ENCODE assay signal across 9 mouse cellular contexts in the genomic region with DNA sequence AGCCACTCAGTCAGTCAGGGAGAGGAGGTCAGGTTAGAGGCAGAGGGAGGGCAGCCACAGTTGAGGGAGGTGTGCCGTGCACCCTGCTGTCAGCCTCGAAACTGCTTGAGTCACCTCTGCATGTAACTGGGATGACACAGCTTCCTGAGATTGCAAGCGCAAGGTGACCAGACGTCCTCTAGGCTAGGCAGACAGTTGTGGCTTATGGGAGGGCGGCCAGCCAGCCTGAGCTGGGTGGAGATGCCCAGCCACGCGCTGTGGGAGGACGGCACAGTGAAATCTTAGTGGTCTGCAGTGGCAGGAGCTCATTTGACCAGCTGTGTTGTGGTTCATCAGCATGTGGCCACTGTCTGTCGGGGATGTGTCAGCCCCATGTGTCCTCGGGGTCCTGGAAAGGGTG. TPM values are rescaled to one million over a fixed set of nuclear protein-coding genes. Genes with fewer than 3 reads are reported as not detected.
DNase-seq lines count a peak whose midpoint lies in the region; ATAC-seq and TF ChIP-seq lines count a peak whose summit lies in the region.
"Had no signal": no experiment of that assay in that cellular context is flagged by ENCODE, and none has a peak within 500 bp of the region (broad histone marks: within the 10 kb centered on the region; RNA-seq: fewer than 3 reads in every experiment).

No protein-coding gene starts in this region.

- H3K9me3 ChIP-seq in hindbrain, embryonic 13.5 days, result no peaks in the 10 kb centered on the region
- no peaks in the 10 kb centered on the region for H3K9me3 ChIP-seq in hindbrain, embryonic 11.5 days (ENCODE audit: control insufficient read depth, low read length)
- no peaks in the 10 kb centered on the region for H3K9me3 ChIP-seq in heart, postnatal 0 days (replicated peaks; ENCODE audit: control insufficient read depth, low read length)
- no peaks in the 10 kb centered on the region for H3K9me3 ChIP-seq in hindbrain, embryonic 16.5 days (ENCODE audit: control insufficient read depth, low read length)

- H3K27me3 ChIP-seq in hindbrain, embryonic 13.5 days, result peaks cover 33% of the 10 kb centered on the region
- peaks cover 3% of the 10 kb centered on the region; the same call in 1 of the 2 replicates for H3K27me3 ChIP-seq in hindbrain, embryonic 11.5 days (ENCODE audit: control insufficient read depth, insufficient read depth, low read length)
- H3K27me3 ChIP-seq in heart, postnatal 0 days (ENCODE audit: control insufficient read depth, insufficient read depth, low read length), result no peaks in the 10 kb centered on the region
- H3K27me3 ChIP-seq in hindbrain, embryonic 16.5 days (replicated peaks; ENCODE audit: control insufficient read depth, insufficient read depth, low read length), result no peaks in the 10 kb centered on the region

- H3K4me3 ChIP-seq in hindbrain, embryonic 13.5 days, result no peak overlapping the region
- H3K4me3 ChIP-seq in hindbrain, embryonic 11.5 days (ENCODE audit: low read depth, low read length), result no peak overlapping the region
- H3K4me3 ChIP-seq in heart, postnatal 0 days (ENCODE audit: low read depth, low read length), result no peak overlapping the region
- H3K4me3 ChIP-seq in hindbrain, embryonic 16.5 days (ENCODE audit: low read length), result no peak overlapping the region

- 0 out of 2 replicates have a peak overlapping the region, but pooled peaks have one; percentile 3 for H3K9ac ChIP-seq in hindbrain, embryonic 13.5 days
- H3K9ac ChIP-seq in hindbrain, embryonic 11.5 days (ENCODE audit: low read depth, low read length), result no peak overlapping the region
- no peak overlapping the region; the same call in none of the 2 replicates for H3K9ac ChIP-seq in heart, postnatal 0 days (replicated peaks; ENCODE audit: low read depth, low read length)
- H3K9ac ChIP-seq in hindbrain, embryonic 16.5 days (ENCODE audit: low read depth, low read length), result no peak overlapping the region; the same call in 1 of the 2 replicates

- no peak for DNase-seq in hindbrain, embryonic 11.5 days (ENCODE audit: low spot score)
- DNase-seq in adrenal gland, postnatal 14 days, result peak; percentile 76
- DNase-seq in heart, postnatal 0 days (ENCODE audit: low spot score), result peak; percentile 60
- DNase-seq in thymus, postnatal 4 days, result no peak
- no peak for DNase-seq in left cerebral cortex, postnatal 14 days (ENCODE audit: low spot score in 2 of 2)

- H3K4me2 ChIP-seq in hindbrain, embryonic 13.5 days, result no peak overlapping the region
- no peak overlapping the region for H3K4me2 ChIP-seq in hindbrain, embryonic 11.5 days (replicated peaks; ENCODE audit: low read depth, low read length)
- peak overlapping the region; percentile 100; the same call in 1 of the 2 replicates for H3K4me2 ChIP-seq in heart, postnatal 0 days (ENCODE audit: low read depth, low read length)
- no peak overlapping the region for H3K4me2 ChIP-seq in hindbrain, embryonic 16.5 days (ENCODE audit: low read length)

- no peak for TF ChIP-seq EP300 in heart, postnatal 0 days (IDR thresholded peaks at IDR 0.05; ENCODE audit: low read depth)

- peaks cover 74% of the 10 kb centered on the region for H3K4me1 ChIP-seq in hindbrain, embryonic 13.5 days (replicated peaks)
- peaks cover 18% of the 10 kb centered on the region for H3K4me1 ChIP-seq in hindbrain, embryonic 11.5 days (replicated peaks; ENCODE audit: control insufficient read depth, insufficient read depth, low read length)
- H3K4me1 ChIP-seq in heart, postnatal 0 days (ENCODE audit: control insufficient read depth, insufficient read depth), result peaks cover 63% of the 10 kb centered on the region
- peaks cover 42% of the 10 kb centered on the region for H3K4me1 ChIP-seq in hindbrain, embryonic 16.5 days (ENCODE audit: control insufficient read depth, insufficient read depth, low read depth, low read length)

- H3K36me3 ChIP-seq in hindbrain, embryonic 13.5 days, result peaks cover 5% of the 10 kb centered on the region
- no peaks in the 10 kb centered on the region for H3K36me3 ChIP-seq in hindbrain, embryonic 11.5 days (ENCODE audit: control insufficient read depth, insufficient read depth, low read length)
- H3K36me3 ChIP-seq in heart, postnatal 0 days (replicated peaks; ENCODE audit: control insufficient read depth, insufficient read depth, low read length), result peaks cover 10% of the 10 kb centered on the region
- no peaks in the 10 kb centered on the region for H3K36me3 ChIP-seq in hindbrain, embryonic 16.5 days (ENCODE audit: control insufficient read depth, insufficient read depth, low read length)

- intact Hi-C loops in left cerebral cortex, postnatal 14 days (cut with DNase I), result no loop called here

- no peak for TF ChIP-seq CTCF in heart, postnatal 0 days (IDR thresholded peaks at IDR 0.05; ENCODE audit: low read depth)

- ATAC-seq in hindbrain, embryonic 13.5 days (ENCODE audit: low FRiP score), result no peak
- ATAC-seq in hindbrain, embryonic 11.5 days (ENCODE audit: low FRiP score), result no peak
- ATAC-seq in heart, postnatal 0 days (ENCODE audit: insufficient read depth, low read depth), result 0 out of 2 replicates have a peak, but pooled peaks have one; percentile 3
- ATAC-seq in megakaryocyte progenitor cell, adult 5-6 weeks (replicated peaks; ENCODE audit: poor library complexity), result peak; percentile 42
- ATAC-seq in hindbrain, embryonic 16.5 days, result no peak

- 80% methylated on average over 10 of the region's 10 CpGs for WGBS in hindbrain, embryonic 13.5 days
- 67% methylated on average over 10 of the region's 10 CpGs for WGBS in hindbrain, embryonic 11.5 days
- 18% methylated on average over 10 of the region's 10 CpGs for WGBS in heart, postnatal 0 days
- 68% methylated on average over 10 of the region's 10 CpGs for WGBS in hindbrain, embryonic 16.5 days

- no peak overlapping the region for H3K27ac ChIP-seq in hindbrain, embryonic 13.5 days
- H3K27ac ChIP-seq in hindbrain, embryonic 11.5 days (ENCODE audit: low read depth, low read length), result no peak overlapping the region
- H3K27ac ChIP-seq in heart, postnatal 0 days (ENCODE audit: low read depth), result peak overlapping the region; percentile 97
- no peak overlapping the region for H3K27ac ChIP-seq in hindbrain, embryonic 16.5 days (ENCODE audit: low read depth, low read length)

RNA-seq across cellular contexts. Expression of a gene that starts 3.6 kb away (rescaled TPM):
- 13.2 and 13.4 TPM in 2 replicates for polyA plus RNA-seq in hindbrain, embryonic 13.5 days (2015; fragmentation: Nextera tagmentation; extraction: Ambion mirVana)
- 5.2 and 6.3 TPM in 2 replicates for polyA plus RNA-seq in hindbrain, embryonic 11.5 days (2014; fragmentation: Nextera tagmentation; extraction: Ambion mirVana)
- total RNA-seq in adrenal gland, postnatal 14 days (2021), result 25.1 and 29.8 TPM in 2 replicates
- total RNA-seq in heart, postnatal 0 days (2014; rRNA removed; ENCODE audit: low replicate concordance), result 36.8 and 41.2 TPM in 2 replicates
- polyA plus RNA-seq in heart, postnatal 0 days (2015; fragmentation: Nextera tagmentation; extraction: Ambion mirVana), result 15.6 and 16.7 TPM in 2 replicates
- 11.0 and 13.4 TPM in 2 replicates for total RNA-seq in megakaryocyte progenitor cell, adult 5-6 weeks (2015)
- total RNA-seq in megakaryocyte progenitor cell, adult 5-6 weeks (2017), result 22.7 and 27.0 TPM in 2 replicates
- 1 to 10 TPM; 7.6 to 8.5 TPM for total RNA-seq in left cerebral cortex, postnatal 14 days (2021)
- polyA plus RNA-seq in hindbrain, embryonic 16.5 days (2015; fragmentation: Nextera tagmentation; extraction: Ambion mirVana), result 12.1 and 13.0 TPM in 2 replicates

RNA-seq across cellular contexts. Expression of a gene that starts 19.5 kb away (rescaled TPM):
- polyA plus RNA-seq in hindbrain, embryonic 13.5 days (2015; fragmentation: Nextera tagmentation; extraction: Ambion mirVana), result 24.7 and 27.3 TPM in 2 replicates
- polyA plus RNA-seq in hindbrain, embryonic 11.5 days (2014; fragmentation: Nextera tagmentation; extraction: Ambion mirVana), result 26.3 and 28.3 TPM in 2 replicates
- 46.7 and 48.2 TPM in 2 replicates for total RNA-seq in adrenal gland, postnatal 14 days (2021)
- total RNA-seq in heart, postnatal 0 days (2014; rRNA removed; ENCODE audit: low replicate concordance), result 61.7 and 92.0 TPM in 2 replicates
- polyA plus RNA-seq in heart, postnatal 0 days (2015; fragmentation: Nextera tagmentation; extraction: Ambion mirVana), result 9.8 and 10.6 TPM in 2 replicates
- 63.8 and 65.1 TPM in 2 replicates for total RNA-seq in megakaryocyte progenitor cell, adult 5-6 weeks (2015)
- 41.0 and 47.0 TPM in 2 replicates for total RNA-seq in megakaryocyte progenitor cell, adult 5-6 weeks (2017)
- 100 to 1,000 TPM in 1 of 2 experiments, 10 to 100 TPM in 1; 96.8 to 102 TPM for total RNA-seq in left cerebral cortex, postnatal 14 days (2021)
- polyA plus RNA-seq in hindbrain, embryonic 16.5 days (2015; fragmentation: Nextera tagmentation; extraction: Ambion mirVana), result 27.1 and 32.6 TPM in 2 replicates

RNA-seq across cellular contexts. Expression of a gene that starts 24.8 kb away (rescaled TPM):
- polyA plus RNA-seq in hindbrain, embryonic 13.5 days (2015; fragmentation: Nextera tagmentation; extraction: Ambion mirVana), result 0.05 and 0.12 TPM in 2 replicates
- 1.1 and 1.2 TPM in 2 replicates for polyA plus RNA-seq in hindbrain, embryonic 11.5 days (2014; fragmentation: Nextera tagmentation; extraction: Ambion mirVana)
- 0.56 and 0.89 TPM in 2 replicates for total RNA-seq in adrenal gland, postnatal 14 days (2021)
- 0.31 and 9.3 TPM in 2 replicates for total RNA-seq in heart, postnatal 0 days (2014; rRNA removed; ENCODE audit: low replicate concordance)
- 0.10 and 0.29 TPM in 2 replicates for polyA plus RNA-seq in heart, postnatal 0 days (2015; fragmentation: Nextera tagmentation; extraction: Ambion mirVana)
- total RNA-seq in megakaryocyte progenitor cell, adult 5-6 weeks (2015), result 0.10 TPM in 1 of 2 replicates, not detected in the other
- total RNA-seq in megakaryocyte progenitor cell, adult 5-6 weeks (2017), result not detected in 2 replicates
- total RNA-seq in left cerebral cortex, postnatal 14 days (2021), result under 1 TPM in 1 of 2 experiments, not detected in 1; 0.08 TPM
- 0.05 and 0.09 TPM in 2 replicates for polyA plus RNA-seq in hindbrain, embryonic 16.5 days (2015; fragmentation: Nextera tagmentation; extraction: Ambion mirVana)

RNA-seq across cellular contexts. Expression of a gene that starts 31.3 kb away (rescaled TPM):
- not detected in 2 replicates for polyA plus RNA-seq in hindbrain, embryonic 13.5 days (2015; fragmentation: Nextera tagmentation; extraction: Ambion mirVana)
- not detected in 2 replicates for polyA plus RNA-seq in hindbrain, embryonic 11.5 days (2014; fragmentation: Nextera tagmentation; extraction: Ambion mirVana)
- total RNA-seq in adrenal gland, postnatal 14 days (2021), result not detected in 2 replicates
- total RNA-seq in heart, postnatal 0 days (2014; rRNA removed; ENCODE audit: low replicate concordance), result not detected in 2 replicates
- polyA plus RNA-seq in heart, postnatal 0 days (2015; fragmentation: Nextera tagmentation; extraction: Ambion mirVana), result not detected in 2 replicates
- not detected in 2 replicates for total RNA-seq in megakaryocyte progenitor cell, adult 5-6 weeks (2015)
- not detected in 2 replicates for total RNA-seq in megakaryocyte progenitor cell, adult 5-6 weeks (2017)
- not detected for total RNA-seq in left cerebral cortex, postnatal 14 days (2021)
- polyA plus RNA-seq in hindbrain, embryonic 16.5 days (2015; fragmentation: Nextera tagmentation; extraction: Ambion mirVana), result not detected in 2 replicates
- polyA plus RNA-seq: gonadal fat pad, adult 2 months had no signal

RNA-seq across cellular contexts. Expression of a gene that starts 31.7 kb away (rescaled TPM):
- 73.5 and 78.7 TPM in 2 replicates for polyA plus RNA-seq in hindbrain, embryonic 13.5 days (2015; fragmentation: Nextera tagmentation; extraction: Ambion mirVana)
- 74.5 and 77.3 TPM in 2 replicates for polyA plus RNA-seq in hindbrain, embryonic 11.5 days (2014; fragmentation: Nextera tagmentation; extraction: Ambion mirVana)
- total RNA-seq in adrenal gland, postnatal 14 days (2021), result 14.7 and 18.3 TPM in 2 replicates
- 20.1 and 43.2 TPM in 2 replicates for total RNA-seq in heart, postnatal 0 days (2014; rRNA removed; ENCODE audit: low replicate concordance)
- 33.9 and 34.3 TPM in 2 replicates for polyA plus RNA-seq in heart, postnatal 0 days (2015; fragmentation: Nextera tagmentation; extraction: Ambion mirVana)
- 27.3 and 30.9 TPM in 2 replicates for total RNA-seq in megakaryocyte progenitor cell, adult 5-6 weeks (2015)
- total RNA-seq in megakaryocyte progenitor cell, adult 5-6 weeks (2017), result 24.6 and 32.5 TPM in 2 replicates
- total RNA-seq in left cerebral cortex, postnatal 14 days (2021), result 10 to 100 TPM; 17.2 to 17.9 TPM
- 70.7 and 73.0 TPM in 2 replicates for polyA plus RNA-seq in hindbrain, embryonic 16.5 days (2015; fragmentation: Nextera tagmentation; extraction: Ambion mirVana)

Comparison
In these comparisons a context has a peak if more than half of its experiments do, and no peak if none do; other contexts are left out.
1. ATAC-seq: peak in heart, postnatal 0 days (single experiment) and megakaryocyte progenitor cell, adult 5-6 weeks (single experiment); none in hindbrain, embryonic 13.5 days (single experiment), hindbrain, embryonic 11.5 days (single experiment) and hindbrain, embryonic 16.5 days (single experiment).
2. DNase-seq: peak in adrenal gland, postnatal 14 days (single experiment) and heart, postnatal 0 days (single experiment); none in hindbrain, embryonic 11.5 days (single experiment), thymus, postnatal 4 days (single experiment) and left cerebral cortex, postnatal 14 days (0 of 2).